Comparison of ENCODE assay signal across 8 mouse cellular contexts in the genomic region with DNA sequence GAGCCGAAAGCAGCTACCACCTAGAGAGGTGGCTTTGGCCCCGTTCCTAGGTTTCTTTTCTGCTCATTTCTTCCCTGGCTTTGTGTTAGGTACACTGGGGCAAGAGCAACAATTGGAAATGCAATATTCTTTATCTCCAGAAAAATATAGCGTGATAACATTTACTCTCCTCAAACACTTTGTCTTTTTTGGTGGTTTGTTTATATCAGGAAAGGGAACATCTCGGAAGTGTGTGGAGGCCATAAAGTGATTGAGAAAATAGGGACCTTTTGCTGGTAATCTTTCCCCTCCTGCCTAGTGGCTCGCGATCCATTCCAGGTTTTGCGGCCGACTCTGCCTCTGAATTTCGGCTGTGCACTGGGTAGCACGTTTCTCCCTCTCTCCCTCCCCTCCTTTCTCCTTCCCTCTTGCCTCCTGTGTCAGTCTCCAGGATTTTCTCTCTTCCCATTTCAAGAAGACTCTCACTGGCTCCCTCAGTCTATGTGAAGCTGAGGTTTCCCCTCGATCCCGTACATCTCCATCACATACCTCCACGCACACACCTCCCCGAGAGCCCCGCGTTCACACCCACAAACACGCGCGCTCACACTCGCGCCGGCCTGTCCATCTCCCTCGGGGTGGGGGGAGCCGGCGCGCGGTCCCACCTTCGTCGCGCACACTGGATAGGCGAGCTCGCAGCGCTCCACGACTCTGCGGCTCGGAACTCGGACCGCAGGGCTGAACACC. TPM values are rescaled to one million over a fixed set of nuclear protein-coding genes. Genes with fewer than 3 reads are reported as not detected.
A peak's percentile ranks its signal among the peaks of the same experiment; 100 is the strongest.
DNase-seq lines count a peak whose midpoint lies in the region; ATAC-seq and TF ChIP-seq lines count a peak whose summit lies in the region.

A gene (plus strand): TSS at position 440 of the 726 bp plus-strand sequence.

- no peaks in the 10 kb centered on the region for H3K27me3 ChIP-seq in Patski
- no peaks in the 10 kb centered on the region for H3K27me3 ChIP-seq in hindbrain, embryonic 12.5 days

- in situ Hi-C loops in Patski (cut with MboI; ENCODE audit: low pct_unique_long_range_greater_than_20kb), result loop anchor here (5.0 to 25.0 kb wide), 7 partner anchors 360 to 1088 kb away; no protein-coding TSS in a partner anchor

- peaks cover 19% of the 10 kb centered on the region for H3K4me1 ChIP-seq in hindbrain, embryonic 12.5 days

- peak within 1 kb of the TSS; percentile 77 for H3K4me2 ChIP-seq in hindbrain, embryonic 12.5 days (replicated peaks)

- POLR2A ChIA-PET in Patski (lab: Charles Lee), result interaction anchor here (0.6 kb wide), 1 partner anchor 754 kb away, joined by 3 read pairs; no protein-coding TSS in a partner anchor

- peak within 1 kb of the TSS; percentile 74 for H3K4me3 ChIP-seq in hindbrain, embryonic 12.5 days

- no peaks in the 10 kb centered on the region for H3K9me3 ChIP-seq in hindbrain, embryonic 12.5 days (replicated peaks)

- no peaks in the 10 kb centered on the region for H3K36me3 ChIP-seq in hindbrain, embryonic 12.5 days

- no peak for DNase-seq in Patski (ENCODE audit: low read depth, low spot score)
- DNase-seq in cerebellum, postnatal 10 days, result peak; percentile 88 to 95
- peak; percentile 61 to 75 for DNase-seq in frontal cortex, postnatal 25 days (ENCODE audit: low spot score in 2 of 2)
- peak; percentile 76 to 80 for DNase-seq in layer of hippocampus, postnatal 36 days
- DNase-seq in lung, postnatal 10 days, result peak; percentile 86
- DNase-seq in right cerebral cortex, adult 2 months (ENCODE audit: low spot score in 2 of 2), result peak; percentile 84 to 92

- H3K27ac ChIP-seq in hindbrain, embryonic 12.5 days, result peak within 1 kb of the TSS; percentile 95

- H3K9ac ChIP-seq in hindbrain, embryonic 12.5 days, result peak within 1 kb of the TSS; percentile 77

- WGBS in hindbrain, embryonic 12.5 days, result under 1% methylated on average over 38 of the region's 38 CpGs

- peak; percentile 60 for ATAC-seq in Patski
- peak; percentile 80 for ATAC-seq in hindbrain, embryonic 12.5 days (ENCODE audit: low FRiP score)
- ATAC-seq in monocyte, adult 5-6 weeks (replicated peaks; ENCODE audit: insufficient number of reproducible peaks, low FRiP score, low TSS enrichment, poor library complexity, severe bottlenecking), result no peak

- CTCF ChIA-PET in Patski (lab: Charles Lee), result interaction anchor here (0.7 to 1.5 kb wide), 2 partner anchors 358 to 957 kb away, joined by 3 read pairs; no protein-coding TSS in a partner anchor

- no peak for TF ChIP-seq CTCF in Patski (IDR thresholded peaks at IDR 0.05)

RNA-seq across cellular contexts. Expression of the gene that starts here (rescaled TPM):
- 56.6 TPM for polyA plus RNA-seq in Patski (2021)
- 35.0 and 38.4 TPM in 2 replicates for polyA plus RNA-seq in hindbrain, embryonic 12.5 days (2016; fragmentation: Nextera tagmentation; extraction: Ambion mirVana)
- total RNA-seq in layer of hippocampus, postnatal 36 days (2021), result 10 to 100 TPM; 11.4 to 13.6 TPM
- not detected in 3 replicates for total RNA-seq in monocyte, adult 5-6 weeks (2017)

Comparison
In these comparisons a context has a peak if more than half of its experiments do, and no peak if none do; other contexts are left out.
1. RNA of the gene that starts here (total RNA-seq): 11.4 to 13.6 TPM in layer of hippocampus, postnatal 36 days; not detected in monocyte, adult 5-6 weeks; every median in the first group is over 10 times any median in the second.